Mouse (Mus musculus) lung, postnatal 36 days (tissue): ENCODE measurements at regions not wholly inside any gene's neighbourhood (a gene's known extent, or its start where the extent isn't known, plus 50 kb on each side); places are given as distances from the start of the nearest gene placed in this dataset.

Source experiments
- DNase-seq: peaks from one replicate; pipeline ENCODE4 v3.0.0; 2022; ENCODE audit warnings: mixed read lengths

- DNase-seq: no peak
These were observed 82.9 kb downstream of the Postn start for GRCm38 (mm10) chr3:54443791-54444190.

GRCm38 (mm10) chr3:54446889-54447288 lies 86.0 kb downstream of the Postn start:
- no peak for DNase-seq

GRCm38 (mm10) chr3:54457416-54457815 lies 96.5 kb downstream of the Postn start:
- no peak for DNase-seq

GRCm38 (mm10) chr3:54461366-54461765 lies 100.5 kb downstream of the Postn start:
- DNase-seq: no peak

GRCm38 (mm10) chr3:54466097-54466496 lies 105.2 kb downstream of the Postn start:
- no peak for DNase-seq

- DNase-seq: no peak
These were observed 113.3 kb downstream of the Postn start for GRCm38 (mm10) chr3:54474209-54474608.

GRCm38 (mm10) chr3:54475879-54476278 lies 115.0 kb downstream of the Postn start:
- DNase-seq: no peak

- peak; percentile 8 for DNase-seq
These were observed 117.1 kb downstream of the Postn start for GRCm38 (mm10) chr3:54477986-54478385.

GRCm38 (mm10) chr3:54480251-54480650 lies 119.3 kb downstream of the Postn start:
- DNase-seq: no peak

- no peak for DNase-seq
These were observed 126.4 kb downstream of the Postn start for GRCm38 (mm10) chr3:54487346-54487745.

GRCm38 (mm10) chr3:54487844-54488243 lies 126.9 kb downstream of the Postn start:
- DNase-seq: no peak

GRCm38 (mm10) chr3:54490249-54490900 lies 129.5 kb downstream of the Postn start:
- DNase-seq: no peak

- DNase-seq: no peak
These were observed 132.7 kb downstream of the Postn start for GRCm38 (mm10) chr3:54493567-54493966.

GRCm38 (mm10) chr3:54504997-54505396 lies 144.1 kb downstream of the Postn start:
- DNase-seq: no peak

- no peak for DNase-seq
These were observed 146.7 kb downstream of the Postn start for GRCm38 (mm10) chr3:54507575-54507974.

- no peak for DNase-seq
These were observed 148.0 kb downstream of the Postn start for GRCm38 (mm10) chr3:54508906-54509305.

- no peak for DNase-seq
These were observed 156.3 kb downstream of the Postn start for GRCm38 (mm10) chr3:54517251-54517650.

- DNase-seq: no peak
These were observed 161.8 kb downstream of the Postn start for GRCm38 (mm10) chr3:54522716-54523115.

GRCm38 (mm10) chr3:54526618-54527017 lies 165.7 kb downstream of the Postn start:
- DNase-seq: no peak

GRCm38 (mm10) chr3:54528292-54528691 lies 164.3 kb upstream of the Supt20 start:
- DNase-seq: no peak

- DNase-seq: no peak
These were observed 162.4 kb upstream of the Supt20 start for GRCm38 (mm10) chr3:54530251-54530650.

- no peak for DNase-seq
These were observed 157.2 kb upstream of the Supt20 start for GRCm38 (mm10) chr3:54535361-54535760.

- no peak for DNase-seq
These were observed 154.6 kb upstream of the Supt20 start for GRCm38 (mm10) chr3:54538055-54538454.

GRCm38 (mm10) chr3:54540540-54541080 lies 152.0 kb upstream of the Supt20 start:
- DNase-seq: no peak

- no peak for DNase-seq
These were observed 151.2 kb upstream of the Supt20 start for GRCm38 (mm10) chr3:54541389-54541788.
